In the genomic region with DNA sequence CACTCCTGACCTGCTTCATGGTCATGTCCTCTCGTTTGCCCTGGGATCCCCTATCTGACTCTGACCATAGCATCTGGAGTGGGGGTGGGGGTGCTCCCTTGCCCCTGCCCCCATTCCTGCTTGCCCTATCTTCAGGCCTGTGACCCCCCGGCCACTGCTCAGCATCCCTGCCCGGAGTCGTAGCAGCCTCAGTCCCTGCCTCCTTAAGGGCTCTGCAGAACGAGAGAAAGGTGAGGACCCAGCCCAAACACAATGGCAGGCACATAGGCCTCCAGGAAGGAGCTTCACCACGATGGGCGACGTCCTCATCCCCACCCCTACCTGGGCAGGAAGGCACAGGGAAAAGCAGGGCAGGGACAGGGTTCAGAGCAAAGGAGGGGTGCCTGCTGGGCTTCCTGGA, we compare ENCODE assay signal across 27 mouse cellular contexts. TPM values are rescaled to one million over a fixed set of nuclear protein-coding genes. Genes with fewer than 3 reads are reported as not detected.
DNase-seq lines count a peak whose midpoint lies in the region; ATAC-seq and TF ChIP-seq lines count a peak whose summit lies in the region.
"Had no signal": no experiment of that assay in that cellular context is flagged by ENCODE, and none has a peak within 500 bp of the region (broad histone marks: within the 10 kb centered on the region; RNA-seq: fewer than 3 reads in every experiment).

No protein-coding gene starts in this region.

- H3K27ac ChIP-seq in heart, embryonic 11.5 days (ENCODE audit: low read depth, low read length), result no peak overlapping the region
- H3K27ac ChIP-seq in midbrain, embryonic 10.5 days (replicated peaks), result peak overlapping the region; percentile 7; the same call in 1 of the 2 replicates
- H3K27ac ChIP-seq in midbrain, postnatal 0 days (ENCODE audit: low read depth, low read length), result no peak overlapping the region
- H3K27ac ChIP-seq: forebrain, embryonic 12.5 days; forebrain, embryonic 15.5 days; hindbrain, embryonic 12.5 days; hindbrain, embryonic 15.5 days had no signal

- H3K36me3 ChIP-seq in heart, embryonic 11.5 days (ENCODE audit: control insufficient read depth, insufficient read depth, low read length), result no peaks in the 10 kb centered on the region
- no peaks in the 10 kb centered on the region for H3K36me3 ChIP-seq in midbrain, embryonic 10.5 days
- no peaks in the 10 kb centered on the region for H3K36me3 ChIP-seq in midbrain, postnatal 0 days (ENCODE audit: insufficient read depth, low read length)
- H3K36me3 ChIP-seq: forebrain, embryonic 12.5 days; forebrain, embryonic 15.5 days; hindbrain, embryonic 12.5 days; hindbrain, embryonic 15.5 days had no signal

- no peak overlapping the region for H3K4me3 ChIP-seq in heart, embryonic 11.5 days (ENCODE audit: low read depth, low read length)
- no peak overlapping the region for H3K4me3 ChIP-seq in midbrain, embryonic 10.5 days
- H3K4me3 ChIP-seq in midbrain, postnatal 0 days (ENCODE audit: low read depth, low read length), result no peak overlapping the region
- H3K4me3 ChIP-seq: forebrain, embryonic 12.5 days; forebrain, embryonic 15.5 days; hindbrain, embryonic 12.5 days; hindbrain, embryonic 15.5 days had no signal

- H3K9me3 ChIP-seq in heart, embryonic 11.5 days (replicated peaks; ENCODE audit: control insufficient read depth, low read length), result no peaks in the 10 kb centered on the region
- H3K9me3 ChIP-seq in midbrain, embryonic 10.5 days (replicated peaks), result no peaks in the 10 kb centered on the region
- no peaks in the 10 kb centered on the region for H3K9me3 ChIP-seq in midbrain, postnatal 0 days (ENCODE audit: low read length)
- H3K9me3 ChIP-seq: forebrain, embryonic 12.5 days; forebrain, embryonic 15.5 days; hindbrain, embryonic 12.5 days; hindbrain, embryonic 15.5 days had no signal

- H3K9ac ChIP-seq in heart, embryonic 11.5 days (ENCODE audit: low read depth, low read length), result no peak overlapping the region
- H3K9ac ChIP-seq in midbrain, postnatal 0 days (replicated peaks; ENCODE audit: low read length, poor library complexity, severe bottlenecking), result no peak overlapping the region
- H3K9ac ChIP-seq: forebrain, embryonic 12.5 days; forebrain, embryonic 15.5 days; hindbrain, embryonic 15.5 days had no signal

- ATAC-seq in heart, embryonic 11.5 days (replicated peaks; ENCODE audit: insufficient number of reproducible peaks, low FRiP score, low TSS enrichment), result no peak
- no peak for ATAC-seq in midbrain, postnatal 0 days (ENCODE audit: low FRiP score)
- ATAC-seq: activated CD4-positive, CD25-positive, alpha-beta regulatory T cell, adult 4 months; forebrain, embryonic 15.5 days had no signal

- 70% methylated on average over 8 of the region's 8 CpGs for WGBS in heart, embryonic 11.5 days (ENCODE audit: insufficient replicate concordance)
- 82% methylated on average over 8 of the region's 8 CpGs for WGBS in midbrain, embryonic 10.5 days
- 74% methylated on average over 8 of the region's 8 CpGs for whole genome bisulfite sequencing in midbrain, postnatal 0 days

- no peak overlapping the region for H3K4me2 ChIP-seq in heart, embryonic 11.5 days
- no peak overlapping the region for H3K4me2 ChIP-seq in midbrain, postnatal 0 days (ENCODE audit: low read depth, low read length, poor library complexity, severe bottlenecking)
- H3K4me2 ChIP-seq: forebrain, embryonic 12.5 days; forebrain, embryonic 15.5 days; hindbrain, embryonic 12.5 days; hindbrain, embryonic 15.5 days had no signal

- no peaks in the 10 kb centered on the region for H3K27me3 ChIP-seq in heart, embryonic 11.5 days (ENCODE audit: control insufficient read depth, insufficient read depth, low read length)
- peaks cover 14% of the 10 kb centered on the region for H3K27me3 ChIP-seq in midbrain, embryonic 10.5 days (ENCODE audit: low read depth, poor library complexity, severe bottlenecking)
- no peaks in the 10 kb centered on the region for H3K27me3 ChIP-seq in midbrain, postnatal 0 days (ENCODE audit: insufficient read depth, low read length)
- H3K27me3 ChIP-seq: forebrain, embryonic 15.5 days; hindbrain, embryonic 15.5 days had no signal

- no peak for TF ChIP-seq CTCF in midbrain, postnatal 0 days (IDR thresholded peaks at IDR 0.05)

- DNase-seq in cerebellum, adult 9-10 months, result peak; percentile 35
- no peak for DNase-seq in cerebellum, postnatal 4 days (ENCODE audit: low spot score in 2 of 2)
- DNase-seq in heart, adult 11 months, result peak; percentile 90
- DNase-seq in midbrain, embryonic 10.5 days (ENCODE audit: low spot score), result no peak
- no peak for DNase-seq in midbrain, postnatal 0 days (ENCODE audit: low spot score)
- DNase-seq in left cerebral cortex, adult 11 months (ENCODE audit: low spot score), result no peak
- DNase-seq: adrenal gland, adult 8-10 months; adrenal gland, postnatal 25 days; cerebellum, adult 11-12 months; cerebellum, adult 8-10 months; cerebellum, postnatal 36 days; gastrocnemius, postnatal 10 days; gastrocnemius, postnatal 36 days had no signal

- peaks cover 21% of the 10 kb centered on the region for H3K4me1 ChIP-seq in heart, embryonic 11.5 days (ENCODE audit: control insufficient read depth, insufficient read depth, low read length)
- peaks cover 36% of the 10 kb centered on the region for H3K4me1 ChIP-seq in midbrain, embryonic 10.5 days
- H3K4me1 ChIP-seq in midbrain, postnatal 0 days (ENCODE audit: insufficient read depth, low read length), result peaks cover 7% of the 10 kb centered on the region; the same call in 1 of the 2 replicates

RNA-seq across cellular contexts. Expression of gene Nudt8, which starts 2.0 kb away (rescaled TPM):
- polyA plus RNA-seq in heart, embryonic 11.5 days (2014; fragmentation: Nextera tagmentation; extraction: Ambion mirVana), result 48.0 and 48.8 TPM in 2 replicates
- polyA plus RNA-seq in midbrain, embryonic 10.5 days (2016; fragmentation: Nextera tagmentation; extraction: Ambion mirVana), result 20.2 and 21.5 TPM in 2 replicates
- total RNA-seq in midbrain, postnatal 0 days (2014; rRNA removed), result 18.5 and 22.1 TPM in 2 replicates
- 26.2 and 33.2 TPM in 2 replicates for polyA plus RNA-seq in midbrain, postnatal 0 days (2015; fragmentation: Nextera tagmentation; extraction: Ambion mirVana)

RNA-seq across cellular contexts. Expression of gene Gm49405, which starts 2.1 kb away (rescaled TPM):
- polyA plus RNA-seq in heart, embryonic 11.5 days (2014; fragmentation: Nextera tagmentation; extraction: Ambion mirVana), result 2.3 and 2.5 TPM in 2 replicates
- 2.4 and 2.8 TPM in 2 replicates for polyA plus RNA-seq in midbrain, embryonic 10.5 days (2016; fragmentation: Nextera tagmentation; extraction: Ambion mirVana)
- total RNA-seq in midbrain, postnatal 0 days (2014; rRNA removed), result 3.5 and 4.0 TPM in 2 replicates
- 2.7 and 3.0 TPM in 2 replicates for polyA plus RNA-seq in midbrain, postnatal 0 days (2015; fragmentation: Nextera tagmentation; extraction: Ambion mirVana)

RNA-seq across cellular contexts. Expression of gene Doc2g, which starts 4.8 kb away (rescaled TPM):
- polyA plus RNA-seq in heart, embryonic 11.5 days (2014; fragmentation: Nextera tagmentation; extraction: Ambion mirVana), result 64.5 and 65.9 TPM in 2 replicates
- polyA plus RNA-seq in midbrain, embryonic 10.5 days (2016; fragmentation: Nextera tagmentation; extraction: Ambion mirVana), result 2.2 and 3.5 TPM in 2 replicates
- total RNA-seq in midbrain, postnatal 0 days (2014; rRNA removed), result 8.8 and 13.4 TPM in 2 replicates
- polyA plus RNA-seq in midbrain, postnatal 0 days (2015; fragmentation: Nextera tagmentation; extraction: Ambion mirVana), result 5.4 and 5.5 TPM in 2 replicates

RNA-seq across cellular contexts. Expression of gene Tbx10, which starts 5.8 kb away (rescaled TPM):
- polyA plus RNA-seq in heart, embryonic 11.5 days (2014; fragmentation: Nextera tagmentation; extraction: Ambion mirVana), result 0.11 TPM in 1 of 2 replicates, not detected in the other
- not detected in 2 replicates for polyA plus RNA-seq in midbrain, embryonic 10.5 days (2016; fragmentation: Nextera tagmentation; extraction: Ambion mirVana)
- total RNA-seq in midbrain, postnatal 0 days (2014; rRNA removed), result not detected in 2 replicates
- not detected in 2 replicates for polyA plus RNA-seq in midbrain, postnatal 0 days (2015; fragmentation: Nextera tagmentation; extraction: Ambion mirVana)
- total RNA-seq: adrenal gland, adult 8-10 months; adrenal gland, postnatal 25 days; ES-E14; gastrocnemius, adult 18-20 months; gastrocnemius, postnatal 10 days; gastrocnemius, postnatal 36 days; granulocyte monocyte progenitor cell, adult 5-6 weeks; heart, postnatal 25 days; hematopoietic stem cell, adult 5-6 weeks had no signal
- polyA plus RNA-seq: activated CD4-positive, CD25-positive, alpha-beta regulatory T cell, adult 4 months; embryonic facial prominence, embryonic 11.5 days; forebrain, embryonic 12.5 days; heart, embryonic 14.5 days; heart, postnatal 0 days had no signal

RNA-seq across cellular contexts. Expression of gene Acy3, which starts 12.0 kb away (rescaled TPM):
- 8.0 and 11.3 TPM in 2 replicates for polyA plus RNA-seq in heart, embryonic 11.5 days (2014; fragmentation: Nextera tagmentation; extraction: Ambion mirVana)
- 1.1 and 2.0 TPM in 2 replicates for polyA plus RNA-seq in midbrain, embryonic 10.5 days (2016; fragmentation: Nextera tagmentation; extraction: Ambion mirVana)
- 2.5 and 3.0 TPM in 2 replicates for total RNA-seq in midbrain, postnatal 0 days (2014; rRNA removed)
- 2.6 and 3.5 TPM in 2 replicates for polyA plus RNA-seq in midbrain, postnatal 0 days (2015; fragmentation: Nextera tagmentation; extraction: Ambion mirVana)

Comparison
In these comparisons a context has a peak if more than half of its experiments do, and no peak if none do; other contexts are left out.
1. DNase-seq: peak in cerebellum, adult 9-10 months (single experiment) and heart, adult 11 months (single experiment); none in cerebellum, postnatal 4 days (0 of 2), midbrain, embryonic 10.5 days (single experiment), midbrain, postnatal 0 days (single experiment) and left cerebral cortex, adult 11 months (single experiment).
2. RNA of gene Doc2g, which starts 4.8 kb away (polyA plus RNA-seq): 64.5 to 65.9 TPM in heart, embryonic 11.5 days; 5.4 to 5.5 TPM in midbrain, postnatal 0 days and 2.2 to 3.5 TPM in midbrain, embryonic 10.5 days; every median in the first group is over 10 times any median in the second.